Mouse (Mus musculus) MEL (cell line): ENCODE measurements around the gene Krtap3-3. TPM values are rescaled to one million over a fixed set of nuclear protein-coding genes. Genes with fewer than 3 reads are reported as not detected.

Experiments used
- DNase-seq: peaks from one replicate; pipeline ENCODE4 v3.0.0; 2011; ENCODE audit warnings: low read depth, low spot score
- H3K27ac ChIP-seq: 2 replicates; pipeline ENCODE4 v1.5.1; 2012; ENCODE audit warnings: low read depth, mild to moderate bottlenecking, control low read depth, low read length, moderate library complexity; ENCODE audit not compliant: control insufficient read depth
- H3K27me3 ChIP-seq, 2 experiments: fragments of 150-350 bp in 1 of 2; sonication (generic) in 1 of 2; 2 replicates each; pipeline ENCODE4 v1.6.1; 2012; ENCODE audit warnings: low read length in 2 of 2, mild to moderate bottlenecking in 2 of 2, improper control_type of control experiment in 1 of 2, moderate library complexity in 1 of 2; ENCODE audit not compliant: insufficient read depth in 2 of 2, control insufficient read depth in 1 of 2
- H3K36me3 ChIP-seq, 2 experiments: 2 replicates each; pipeline ENCODE4 v1.6.1; 2012 to 2014; ENCODE audit warnings: low read length in 2 of 2, improper control_type of control experiment in 1 of 2, inconsistent platforms in 1 of 2, mild to moderate bottlenecking in 1 of 2; ENCODE audit not compliant: insufficient read depth in 2 of 2, control insufficient read depth in 1 of 2
- H3K4me1 ChIP-seq, 2 experiments: fragments of 150-350 bp in 1 of 2; sonication (generic) in 1 of 2; 2 replicates each; pipeline ENCODE4 v1.6.1; 2012; ENCODE audit warnings: low read length in 2 of 2, improper control_type of control experiment in 1 of 2, mild to moderate bottlenecking in 1 of 2; ENCODE audit not compliant: insufficient read depth in 2 of 2, control insufficient read depth in 1 of 2
- H3K4me3 ChIP-seq, 2 experiments: fragments of 150-350 bp in 1 of 2; sonication (generic) in 1 of 2; 2 replicates each; pipeline ENCODE4 v1.5.1; 2012; ENCODE audit warnings: low read depth in 2 of 2, low read length in 2 of 2, mild to moderate bottlenecking in 2 of 2, moderate library complexity in 2 of 2, control low read depth in 1 of 2, improper control_type of control experiment in 1 of 2; ENCODE audit not compliant: control insufficient read depth in 1 of 2, insufficient read depth in 1 of 2
- H3K79me2 ChIP-seq: 2 replicates; pipeline ENCODE4 v1.6.1; 2012; ENCODE audit warnings: mild to moderate bottlenecking, low read length, moderate library complexity; ENCODE audit not compliant: control insufficient read depth, poor library complexity, insufficient read depth
- H3K9ac ChIP-seq: 2 replicates; pipeline ENCODE4 v1.6.1; 2012; ENCODE audit warnings: low read depth, mild to moderate bottlenecking, control low read depth, low read length, moderate library complexity; ENCODE audit not compliant: control insufficient read depth, poor library complexity, severe bottlenecking
- H3K9me3 ChIP-seq: fragments of 150-350 bp; sonication (generic); replicated peaks from 2 replicates; pipeline ENCODE4 v1.6.1; 2012; ENCODE audit warnings: mild to moderate bottlenecking, low read length, improper control_type of control experiment, moderate library complexity; ENCODE audit not compliant: insufficient read depth
- CHD2 ChIP-seq: IDR thresholded peaks from 2 replicates; pipeline ENCODE4 v1.6.1; 2011; ENCODE audit warnings: low read length, improper control_type of control experiment
- CTCF ChIP-seq, 3 experiments: IDR thresholded peaks in 2 of 3; conservative IDR thresholded peaks in 1 of 3; 2 replicates each; pipeline ENCODE4 v1.5.1; 2011 to 2012; ENCODE audit warnings: low read length in 3 of 3, low read depth in 2 of 3, mild to moderate bottlenecking in 2 of 3, improper control_type of control experiment in 1 of 3, inconsistent platforms in 1 of 3, mixed read lengths in 1 of 3, moderate library complexity in 1 of 3; ENCODE audit not compliant: control insufficient read depth in 1 of 3, insufficient read depth in 1 of 3, poor library complexity in 1 of 3, severe bottlenecking in 1 of 3
- E2F4 ChIP-seq: IDR thresholded peaks from 2 replicates; pipeline ENCODE4 v1.6.1; 2011; ENCODE audit warnings: low read depth, low read length, improper control_type of control experiment, borderline replicate concordance
- ETS1 ChIP-seq: IDR thresholded peaks from 2 replicates; pipeline ENCODE4 v1.6.1; 2012; ENCODE audit warnings: low read depth, mild to moderate bottlenecking, inconsistent platforms, low read length, improper control_type of control experiment, moderate library complexity
- GABPA ChIP-seq: IDR thresholded peaks from 2 replicates; pipeline ENCODE4 v1.6.1; 2012; ENCODE audit warnings: low read depth, mild to moderate bottlenecking, inconsistent platforms, low read length, improper control_type of control experiment, moderate library complexity
- MAFK ChIP-seq: IDR thresholded peaks from 2 replicates; pipeline ENCODE4 v1.6.1; 2011; ENCODE audit warnings: low read depth, mild to moderate bottlenecking, low read length, improper control_type of control experiment, borderline replicate concordance
- MEF2A ChIP-seq: IDR thresholded peaks from 2 replicates; pipeline ENCODE4 v1.6.1; 2014; ENCODE audit warnings: low read depth, mild to moderate bottlenecking, inconsistent platforms, low read length, improper control_type of control experiment; ENCODE audit not compliant: poor library complexity, insufficient replicate concordance, severe bottlenecking; ENCODE audit errors: extremely low read depth
- POLR2A ChIP-seq, 2 experiments: IDR thresholded peaks; 2 replicates each; pipeline ENCODE4 v1.6.1; 2011 to 2012; ENCODE audit warnings: low read length in 2 of 2, mild to moderate bottlenecking in 2 of 2, control low read depth in 1 of 2, improper control_type of control experiment in 1 of 2, low read depth in 1 of 2, moderate library complexity in 1 of 2; ENCODE audit not compliant: control insufficient read depth in 1 of 2, insufficient read depth in 1 of 2, poor library complexity in 1 of 2
- POLR2AphosphoS5 ChIP-seq: IDR thresholded peaks from 2 replicates; pipeline ENCODE4 v1.6.1; 2012; ENCODE audit warnings: low read depth, borderline replicate concordance, mild to moderate bottlenecking, inconsistent platforms, low read length, moderate library complexity, mixed read lengths
- RAD21 ChIP-seq: IDR thresholded peaks from 2 replicates; pipeline ENCODE4 v1.6.1; 2011; ENCODE audit warnings: mild to moderate bottlenecking, low read depth, low read length, improper control_type of control experiment
- RCOR1 ChIP-seq: IDR thresholded peaks from 2 replicates; pipeline ENCODE4 v1.6.1; 2012; ENCODE audit warnings: low read depth, mild to moderate bottlenecking, inconsistent platforms, low read length, improper control_type of control experiment
- SIN3A ChIP-seq: IDR thresholded peaks from 2 replicates; pipeline ENCODE4 v1.6.1; 2012; ENCODE audit warnings: low read length, improper control_type of control experiment, inconsistent platforms
- TCF12 ChIP-seq: IDR thresholded peaks from 2 replicates; pipeline ENCODE4 v1.6.1; 2014; ENCODE audit warnings: low read depth, mild to moderate bottlenecking, inconsistent platforms, low read length, improper control_type of control experiment, moderate library complexity
- UBTF ChIP-seq: IDR thresholded peaks from 2 replicates; pipeline ENCODE4 v1.6.1; 2012; ENCODE audit warnings: low read depth, mild to moderate bottlenecking, inconsistent platforms, low read length, improper control_type of control experiment, moderate library complexity, borderline replicate concordance; ENCODE audit not compliant: insufficient read depth
- polyA plus RNA-seq, 2 experiments: library from polyadenylated mRNA; stranded (reverse) in 1 of 2; unstranded in 1 of 2; fragments of >175 nt in 1 of 2; fragments of >200 nt in 1 of 2; gene quantifications; 2 replicates each; pipeline versions ENCODE4 v1.2.1 to v1.2.4; 2012; ENCODE audit warnings: low replicate concordance in 2 of 2, low read depth in 1 of 2; ENCODE audit not compliant: insufficient read length in 2 of 2, insufficient read depth in 1 of 2, missing spikeins in 1 of 2
- total RNA-seq: library from RNA; depleted of rRNA; stranded (reverse); fragments of 300-350 nt; gene quantifications from 2 replicates; pipeline ENCODE4 v1.2.3, GENCODE M21; 2012

The Krtap3-3 gene
- total and polyA plus RNA-seq, 3 experiments: not detected

DNA sequence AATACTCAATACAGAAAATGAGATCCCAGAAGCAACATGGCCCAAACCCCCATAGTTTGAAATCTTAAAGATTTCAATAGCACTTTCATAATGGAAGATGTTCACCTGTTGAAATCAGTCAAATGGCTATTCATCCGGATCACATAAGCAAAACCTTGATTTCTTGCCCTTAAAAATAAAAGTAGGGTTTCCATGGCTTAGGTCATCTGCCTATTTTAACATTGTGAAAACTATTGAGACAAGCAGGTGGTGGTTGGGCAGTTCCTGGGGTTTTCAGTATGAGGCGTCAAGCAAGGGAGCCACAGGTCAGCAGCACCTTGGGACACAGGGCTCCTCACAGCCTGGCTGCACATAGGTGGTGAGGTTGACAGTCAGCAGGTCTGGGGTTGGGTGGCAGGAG, 5.5 kb upstream of the Krtap3-3 start:
- no peak for TF ChIP-seq RAD21
- no peak for TF ChIP-seq POLR2AphosphoS5
- no peaks in the 10 kb centered on the region for H3K9me3 ChIP-seq
- H3K36me3 ChIP-seq: no peaks in the 10 kb centered on the region
- DNase-seq: no peak
- H3K27ac ChIP-seq: no peak overlapping the region
- H3K79me2 ChIP-seq: no peaks in the 10 kb centered on the region
- H3K4me3 ChIP-seq: no peak overlapping the region
- no peak overlapping the region for H3K9ac ChIP-seq
- H3K4me1 ChIP-seq: no peaks in the 10 kb centered on the region
- H3K27me3 ChIP-seq: no peaks in the 10 kb centered on the region

DNA sequence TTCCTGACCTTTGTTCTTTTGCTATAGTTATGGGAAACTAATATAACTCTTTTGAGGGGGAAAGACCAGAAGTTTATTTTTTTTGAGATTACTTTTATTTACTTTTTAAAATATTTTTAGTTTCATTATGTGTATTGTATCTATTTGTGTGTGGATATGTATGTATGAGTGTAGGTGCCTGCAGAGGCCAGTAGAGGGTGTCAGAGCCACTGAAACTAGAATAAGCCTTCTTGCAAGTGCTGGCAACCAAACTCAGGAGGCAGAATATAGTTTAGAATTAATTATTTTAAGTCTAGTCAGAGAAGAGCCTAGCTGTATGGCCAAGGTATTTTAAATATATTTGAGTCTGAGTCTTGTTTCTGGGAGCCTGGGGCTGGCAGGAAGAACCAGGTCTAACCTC, 2.8 kb downstream of the Krtap3-3 start:
- Histone ChIP-seq H3K36me3 (no peaks in the 10 kb centered on the region), H3K4me3 (no peak overlapping the region), H3K9me3 (no peaks in the 10 kb centered on the region), H3K27ac (no peak overlapping the region), H3K27me3 (no peaks in the 10 kb centered on the region), H3K4me1 (no peaks in the 10 kb centered on the region), H3K79me2 (no peaks in the 10 kb centered on the region), H3K9ac (no peak overlapping the region)
- peak; percentile 4 for TF ChIP-seq RAD21
- peak in 1 of 3 experiments; percentile 2; a peak in 1 of 6 replicates for TF ChIP-seq CTCF (IDR thresholded peaks at IDR 0.05 in 2 of 3, conservative IDR thresholded peaks at IDR 0.05 in 1 of 3; ENCODE audit: control insufficient read depth in 1 of 3, insufficient read depth in 1 of 3, low read depth in 2 of 3, low read length in 3 of 3, poor library complexity in 1 of 3, severe bottlenecking in 1 of 3)
- TF ChIP-seq CHD2: no peak
- peak; percentile 4 for DNase-seq

DNA sequence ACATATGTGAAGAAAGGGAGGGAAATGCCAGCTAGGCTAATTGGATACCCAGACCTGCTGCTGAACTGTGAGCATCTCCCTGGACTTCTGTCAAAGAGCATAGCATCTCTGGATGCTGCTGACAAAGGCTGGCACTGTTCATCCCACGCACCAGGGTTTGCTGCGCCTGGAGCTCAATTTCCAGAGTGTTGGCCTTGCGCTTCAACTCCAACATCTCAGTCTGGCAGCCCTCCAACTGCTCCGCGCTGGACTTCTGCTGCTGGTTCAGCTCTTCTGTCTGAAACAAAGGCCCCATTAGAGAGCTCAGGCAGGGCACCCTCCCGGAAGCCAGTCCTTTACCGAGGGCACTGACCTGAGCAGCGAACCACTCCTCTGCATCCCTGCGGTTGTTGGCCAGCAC, 10.9 kb downstream of the Krtap3-3 start:
- TF ChIP-seq TCF12 (no peak), MEF2A (no peak), SIN3A (no peak), RCOR1 (no peak), E2F4 (no peak), UBTF (no peak), GABPA (no peak), ETS1 (no peak), MAFK (no peak), POLR2A (IDR thresholded peaks at IDR 0.05; ENCODE audit: control insufficient read depth in 1 of 2, insufficient read depth in 1 of 2, low read depth in 1 of 2, low read length in 2 of 2, poor library complexity in 1 of 2) (no peak)
- no peak overlapping the region for H3K9ac ChIP-seq
- H3K4me1 ChIP-seq: no peaks in the 10 kb centered on the region
- DNase-seq: no peak
- no peak overlapping the region for H3K27ac ChIP-seq
- no peak overlapping the region for H3K4me3 ChIP-seq
- H3K9me3 ChIP-seq: no peaks in the 10 kb centered on the region
- H3K27me3 ChIP-seq: no peaks in the 10 kb centered on the region
- H3K36me3 ChIP-seq: no peaks in the 10 kb centered on the region
- H3K79me2 ChIP-seq: no peaks in the 10 kb centered on the region
